ENCODE assay signal across 21 mouse cellular contexts in genomic region chr11:107532271-107532670, GRCm38 (mm10).
"Had no signal": no experiment of that assay in that cellular context is flagged by ENCODE, and none has a peak within 500 bp of the region (broad histone marks: within the 10 kb centered on the region; RNA-seq: fewer than 3 reads in every experiment).

No protein-coding gene starts in this region.

- H3K4me1 ChIP-seq: heart, embryonic 15.5 days; hindbrain, embryonic 13.5 days; hindbrain, embryonic 15.5 days; limb, embryonic 13.5 days; limb, embryonic 15.5 days had no signal

- H3K9me3 ChIP-seq: heart, embryonic 13.5 days; heart, embryonic 15.5 days; hindbrain, embryonic 13.5 days; hindbrain, embryonic 15.5 days; limb, embryonic 13.5 days; limb, embryonic 15.5 days; liver, embryonic 12.5 days had no signal

- H3K9ac ChIP-seq: heart, embryonic 13.5 days; heart, embryonic 15.5 days; hindbrain, embryonic 13.5 days; hindbrain, embryonic 15.5 days; limb, embryonic 13.5 days; limb, embryonic 15.5 days; liver, embryonic 12.5 days had no signal

- H3K27me3 ChIP-seq: heart, embryonic 13.5 days; heart, embryonic 15.5 days; hindbrain, embryonic 13.5 days; hindbrain, embryonic 15.5 days; limb, embryonic 13.5 days; limb, embryonic 15.5 days; liver, embryonic 12.5 days had no signal

- H3K4me3 ChIP-seq: heart, adult 2 months; heart, embryonic 13.5 days; heart, embryonic 15.5 days; hindbrain, embryonic 13.5 days; hindbrain, embryonic 15.5 days; layer of hippocampus, adult 2 months; limb, embryonic 13.5 days; limb, embryonic 15.5 days; liver, embryonic 12.5 days had no signal

- H3K36me3 ChIP-seq: heart, embryonic 13.5 days; heart, embryonic 15.5 days; hindbrain, embryonic 13.5 days; hindbrain, embryonic 15.5 days; limb, embryonic 13.5 days; limb, embryonic 15.5 days; liver, embryonic 12.5 days had no signal

- H3K27ac ChIP-seq: heart, adult 2 months; heart, embryonic 13.5 days; heart, embryonic 15.5 days; hindbrain, embryonic 13.5 days; hindbrain, embryonic 15.5 days; hindbrain, postnatal 0 days; layer of hippocampus, adult 2 months; limb, embryonic 13.5 days; limb, embryonic 15.5 days; liver, embryonic 12.5 days had no signal

- DNase-seq: gastrocnemius, postnatal 14 days; gastrocnemius, postnatal 36 days; heart, adult 11 months; heart, adult 2 months; heart, postnatal 14 days; heart, postnatal 36 days; kidney, adult 11 months; kidney, adult 2 months; kidney, postnatal 10 days; kidney, postnatal 25 days; kidney, postnatal 4 days; left cerebral cortex, postnatal 4 days had no signal
